Mouse (Mus musculus) embryonic fibroblast, embryonic 13.5 days (primary cell): ENCODE measurements around the gene Nuak2.

ENCODE experiments used
- CTCF ChIP-seq: IDR thresholded peaks from 2 replicates; pipeline ENCODE4 v1.5.1; 2011; ENCODE audit warnings: mild to moderate bottlenecking, control low read depth, low read length, moderate library complexity, borderline replicate concordance; ENCODE audit not compliant: insufficient read depth
- POLR2A ChIP-seq: IDR thresholded peaks from 2 replicates; pipeline ENCODE4 v1.6.1; 2011; ENCODE audit warnings: low read depth, mild to moderate bottlenecking, control low read depth, low read length, moderate library complexity

- TF ChIP-seq POLR2A: no peak
- no peak for TF ChIP-seq CTCF
Observed at GRCm38 (mm10) chr1:132372896-132373534, 57.1 kb downstream of the Nuak2 start.
